Mouse (Mus musculus): ENCODE results near the gene Osgep. TPM values are rescaled to one million over a fixed set of nuclear protein-coding genes. Genes with fewer than 3 reads are reported as not detected.

Gene Osgep
- polyA plus RNA-seq, 1 experiment from 2014 or later, result 133 TPM

- Histone ChIP-seq H3K27ac (ENCODE audit: low read length) (no peak overlapping the region), H3K9me3 (ENCODE audit: control insufficient read depth, low read length) (no peaks in the 10 kb centered on the region), H3K9ac (ENCODE audit: low read depth, low read length) (no peak overlapping the region), H3K4me3 (ENCODE audit: low read length) (no peak overlapping the region), H3K4me2 (ENCODE audit: low read depth, low read length) (no peak overlapping the region), H3K4me1 (ENCODE audit: control insufficient read depth, insufficient read depth, low read length) (no peaks in the 10 kb centered on the region), H3K27me3 (replicated peaks; ENCODE audit: control insufficient read depth, insufficient read depth, low read length) (no peaks in the 10 kb centered on the region), H3K36me3 (ENCODE audit: control insufficient read depth, insufficient read depth, low read length) (no peaks in the 10 kb centered on the region)
- WGBS, result 93% methylated on average over 3 of the region's 3 CpGs
- no peak for ATAC-seq
Observed at GRCm38 (mm10) chr14:50938119-50938908, 13.6 kb upstream of the Osgep start.

GRCm38 (mm10) chr14:50936649-50937048, 12.0 kb upstream of the Osgep start:
- Histone ChIP-seq H3K4me1 (ENCODE audit: control insufficient read depth, insufficient read depth, low read length) (peaks cover 6% of the 10 kb centered on the region; the same call in 1 of the 2 replicates), H3K36me3 (ENCODE audit: control insufficient read depth, insufficient read depth, low read length) (no peaks in the 10 kb centered on the region), H3K4me3 (ENCODE audit: low read length) (no peak overlapping the region), H3K4me2 (ENCODE audit: low read depth, low read length) (no peak overlapping the region), H3K9ac (ENCODE audit: low read depth, low read length) (no peak overlapping the region), H3K27ac (ENCODE audit: low read length) (no peak overlapping the region), H3K27me3 (replicated peaks; ENCODE audit: control insufficient read depth, insufficient read depth, low read length) (no peaks in the 10 kb centered on the region), H3K9me3 (ENCODE audit: control insufficient read depth, low read length) (no peaks in the 10 kb centered on the region)
- WGBS, result 52% methylated on average over 1 of the region's 1 CpGs
- ATAC-seq, result no peak

DNA sequence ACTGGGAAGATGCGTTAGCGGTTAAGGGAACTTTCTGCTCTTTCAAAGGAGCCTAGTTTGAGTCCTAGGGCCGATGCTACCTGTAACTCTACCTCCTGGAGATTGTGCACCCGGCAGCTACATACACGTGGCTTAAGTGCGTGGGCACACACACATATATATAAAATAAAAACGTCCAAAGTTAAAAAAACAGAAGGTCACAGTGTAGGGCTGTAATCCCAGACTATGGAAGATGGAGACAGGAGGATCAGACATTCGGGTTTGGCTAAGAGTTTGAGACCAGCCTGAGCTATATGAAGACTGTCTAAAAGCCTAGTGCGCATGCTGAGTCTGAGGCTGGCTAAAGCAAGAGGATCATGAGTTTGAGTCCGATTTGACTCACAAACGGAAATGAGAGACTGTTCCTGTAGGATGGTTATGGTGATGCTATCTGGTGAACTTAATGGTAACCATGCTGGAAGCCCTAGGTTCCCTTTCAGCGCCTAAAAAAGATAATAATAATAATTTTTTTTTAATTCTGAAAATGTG, 6.9 kb upstream of the Osgep start:
- Histone ChIP-seq H3K4me3 (ENCODE audit: low read length) (peak overlapping the region; percentile 97), H3K9ac (ENCODE audit: low read depth, low read length) (peak overlapping the region; percentile 96), H3K27me3 (replicated peaks; ENCODE audit: control insufficient read depth, insufficient read depth, low read length) (no peaks in the 10 kb centered on the region), H3K9me3 (ENCODE audit: control insufficient read depth, low read length) (no peaks in the 10 kb centered on the region), H3K4me2 (ENCODE audit: low read depth, low read length) (peak overlapping the region; percentile 64), H3K4me1 (ENCODE audit: control insufficient read depth, insufficient read depth, low read length) (peaks cover 21% of the 10 kb centered on the region; the same call in 1 of the 2 replicates), H3K36me3 (ENCODE audit: control insufficient read depth, insufficient read depth, low read length) (peaks cover 14% of the 10 kb centered on the region), H3K27ac (ENCODE audit: low read length) (peak overlapping the region; percentile 94)
- no peak for ATAC-seq
- 11% methylated on average over 12 of the region's 12 CpGs for WGBS

DNA sequence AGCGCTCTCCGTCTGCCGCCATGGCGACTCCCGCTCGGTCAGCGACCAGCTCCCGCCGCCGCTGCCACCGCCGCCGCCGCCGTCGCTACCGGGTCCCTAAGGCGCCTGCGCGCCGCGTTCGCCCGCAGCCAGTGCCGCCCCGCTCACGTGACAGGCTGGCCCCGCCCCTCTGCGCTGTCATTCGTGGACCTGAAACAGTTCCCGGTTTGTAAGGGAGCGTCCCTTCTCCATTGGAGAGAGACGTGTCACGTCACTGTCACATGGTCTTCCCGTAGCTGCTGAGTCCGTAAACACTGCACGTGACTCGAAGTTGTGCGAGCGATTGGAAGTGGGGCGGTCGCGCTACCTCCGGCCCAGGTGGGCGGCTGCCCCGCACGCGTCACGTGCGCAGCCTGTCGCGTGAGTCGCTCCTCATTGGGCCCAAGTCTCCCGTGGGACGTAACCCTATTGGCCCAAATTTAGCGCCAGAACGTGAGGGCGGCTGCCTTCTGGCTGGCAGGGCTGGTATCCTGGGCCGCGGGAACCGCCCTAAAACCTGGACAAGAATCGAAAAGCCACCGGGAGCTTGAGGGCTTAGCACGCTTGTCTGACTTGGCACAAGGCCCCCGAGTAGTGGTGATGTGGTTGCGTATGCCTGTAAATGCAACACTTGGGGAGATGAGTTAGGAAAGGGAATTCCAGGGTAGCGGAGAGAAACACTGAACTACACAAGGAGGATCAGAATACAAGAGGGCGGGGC, 6.2 kb upstream of the Osgep start, which contains the start of the genes Pip4p1 and Pnp:
Pip4p1 (minus strand) TSS at position 103 of the 739 bp plus-strand sequence.
Pnp (plus strand) TSS at position 329 of the 739 bp plus-strand sequence.
- H3K4me3 ChIP-seq (ENCODE audit: low read length), result peak within 1 kb of the TSS; percentile 97
- H3K9ac ChIP-seq (ENCODE audit: low read depth, low read length), result peak within 1 kb of the TSS; percentile 96
- H3K4me2 ChIP-seq (ENCODE audit: low read depth, low read length), result peak within 1 kb of the TSS; percentile 78
- H3K27ac ChIP-seq (ENCODE audit: low read length), result peak within 1 kb of the TSS; percentile 95
- peak; percentile 99 for ATAC-seq
- WGBS, result under 1% methylated on average over 68 of the region's 68 CpGs
- H3K27me3 ChIP-seq (replicated peaks; ENCODE audit: control insufficient read depth, insufficient read depth, low read length), result no peaks in the 10 kb centered on the region
- peaks cover 24% of the 10 kb centered on the region for H3K4me1 ChIP-seq (ENCODE audit: control insufficient read depth, insufficient read depth, low read length)
- no peaks in the 10 kb centered on the region for H3K9me3 ChIP-seq (ENCODE audit: control insufficient read depth, low read length)
- H3K36me3 ChIP-seq (ENCODE audit: control insufficient read depth, insufficient read depth, low read length), result peaks cover 17% of the 10 kb centered on the region

DNA sequence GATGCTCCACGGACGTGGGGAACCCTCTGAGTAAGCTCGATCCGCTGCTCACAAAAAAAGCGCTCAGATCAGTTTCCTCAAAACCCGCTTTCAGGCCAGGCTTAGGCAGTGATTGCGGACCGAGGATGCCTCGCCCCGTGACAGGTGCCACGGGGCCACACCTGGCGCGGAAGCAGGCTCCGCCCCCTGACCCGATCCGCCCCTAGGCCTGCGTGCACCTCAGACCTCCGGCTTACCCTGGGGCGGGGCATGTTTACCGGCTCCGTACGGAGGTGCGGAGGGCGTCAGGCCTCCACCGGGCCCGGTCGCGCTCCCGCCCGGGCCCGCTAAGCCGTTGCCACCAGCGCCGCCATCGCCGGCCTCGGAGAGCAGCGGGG, 5.7 kb upstream of the Osgep start:
- ATAC-seq, result peak; percentile 83
- peak overlapping the region; percentile 95 for H3K27ac ChIP-seq (ENCODE audit: low read length)
- no peaks in the 10 kb centered on the region for H3K27me3 ChIP-seq (replicated peaks; ENCODE audit: control insufficient read depth, insufficient read depth, low read length)
- peak overlapping the region; percentile 78 for H3K4me2 ChIP-seq (ENCODE audit: low read depth, low read length)
- H3K36me3 ChIP-seq (ENCODE audit: control insufficient read depth, insufficient read depth, low read length), result peaks cover 17% of the 10 kb centered on the region
- under 1% methylated on average over 38 of the region's 38 CpGs for WGBS
- H3K4me1 ChIP-seq (ENCODE audit: control insufficient read depth, insufficient read depth, low read length), result peaks cover 26% of the 10 kb centered on the region
- H3K9me3 ChIP-seq (ENCODE audit: control insufficient read depth, low read length), result no peaks in the 10 kb centered on the region
- peak overlapping the region; percentile 96 for H3K9ac ChIP-seq (ENCODE audit: low read depth, low read length)
- H3K4me3 ChIP-seq (ENCODE audit: low read length), result peak overlapping the region; percentile 97

GRCm38 (mm10) chr14:50929951-50930350, 5.3 kb upstream of the Osgep start:
- no peak for ATAC-seq
- Histone ChIP-seq H3K27ac (ENCODE audit: low read length) (peak overlapping the region; percentile 95), H3K36me3 (ENCODE audit: control insufficient read depth, insufficient read depth, low read length) (peaks cover 17% of the 10 kb centered on the region), H3K4me1 (ENCODE audit: control insufficient read depth, insufficient read depth, low read length) (peaks cover 26% of the 10 kb centered on the region), H3K9me3 (ENCODE audit: control insufficient read depth, low read length) (no peaks in the 10 kb centered on the region), H3K4me2 (ENCODE audit: low read depth, low read length) (peak overlapping the region; percentile 78), H3K4me3 (ENCODE audit: low read length) (peak overlapping the region; percentile 97), H3K27me3 (replicated peaks; ENCODE audit: control insufficient read depth, insufficient read depth, low read length) (no peaks in the 10 kb centered on the region), H3K9ac (ENCODE audit: low read depth, low read length) (peak overlapping the region; percentile 96)
- 14% methylated on average over 10 of the region's 10 CpGs for WGBS

- peaks cover 17% of the 10 kb centered on the region for H3K36me3 ChIP-seq (ENCODE audit: control insufficient read depth, insufficient read depth, low read length)
- no peak overlapping the region for H3K4me2 ChIP-seq (ENCODE audit: low read depth, low read length)
- H3K4me1 ChIP-seq (ENCODE audit: control insufficient read depth, insufficient read depth, low read length), result peaks cover 26% of the 10 kb centered on the region
- no peaks in the 10 kb centered on the region for H3K27me3 ChIP-seq (replicated peaks; ENCODE audit: control insufficient read depth, insufficient read depth, low read length)
- 64% methylated on average over 3 of the region's 3 CpGs for WGBS
- no peak overlapping the region for H3K9ac ChIP-seq (ENCODE audit: low read depth, low read length)
- no peak for ATAC-seq
- H3K4me3 ChIP-seq (ENCODE audit: low read length), result no peak overlapping the region
- no peak overlapping the region for H3K27ac ChIP-seq (ENCODE audit: low read length)
- H3K9me3 ChIP-seq (ENCODE audit: control insufficient read depth, low read length), result no peaks in the 10 kb centered on the region
Observed at GRCm38 (mm10) chr14:50927366-50927765, 2.7 kb upstream of the Osgep start.

GRCm38 (mm10) chr14:50925111-50925920, 623 bp upstream of the Osgep start:
- Histone ChIP-seq H3K9ac (ENCODE audit: low read depth, low read length) (peak overlapping the region; percentile 68), H3K4me2 (ENCODE audit: low read depth, low read length) (peak overlapping the region; percentile 68), H3K4me1 (ENCODE audit: control insufficient read depth, insufficient read depth, low read length) (peaks cover 19% of the 10 kb centered on the region), H3K36me3 (ENCODE audit: control insufficient read depth, insufficient read depth, low read length) (peaks cover 17% of the 10 kb centered on the region), H3K4me3 (ENCODE audit: low read length) (peak overlapping the region; percentile 61), H3K9me3 (ENCODE audit: control insufficient read depth, low read length) (no peaks in the 10 kb centered on the region), H3K27ac (ENCODE audit: low read length) (peak overlapping the region; percentile 89), H3K27me3 (replicated peaks; ENCODE audit: control insufficient read depth, insufficient read depth, low read length) (no peaks in the 10 kb centered on the region)
- WGBS, result under 1% methylated on average over 38 of the region's 38 CpGs
- peak; percentile 60 for ATAC-seq
